ENCODE assay signal across 18 mouse cellular contexts in the genomic region with DNA sequence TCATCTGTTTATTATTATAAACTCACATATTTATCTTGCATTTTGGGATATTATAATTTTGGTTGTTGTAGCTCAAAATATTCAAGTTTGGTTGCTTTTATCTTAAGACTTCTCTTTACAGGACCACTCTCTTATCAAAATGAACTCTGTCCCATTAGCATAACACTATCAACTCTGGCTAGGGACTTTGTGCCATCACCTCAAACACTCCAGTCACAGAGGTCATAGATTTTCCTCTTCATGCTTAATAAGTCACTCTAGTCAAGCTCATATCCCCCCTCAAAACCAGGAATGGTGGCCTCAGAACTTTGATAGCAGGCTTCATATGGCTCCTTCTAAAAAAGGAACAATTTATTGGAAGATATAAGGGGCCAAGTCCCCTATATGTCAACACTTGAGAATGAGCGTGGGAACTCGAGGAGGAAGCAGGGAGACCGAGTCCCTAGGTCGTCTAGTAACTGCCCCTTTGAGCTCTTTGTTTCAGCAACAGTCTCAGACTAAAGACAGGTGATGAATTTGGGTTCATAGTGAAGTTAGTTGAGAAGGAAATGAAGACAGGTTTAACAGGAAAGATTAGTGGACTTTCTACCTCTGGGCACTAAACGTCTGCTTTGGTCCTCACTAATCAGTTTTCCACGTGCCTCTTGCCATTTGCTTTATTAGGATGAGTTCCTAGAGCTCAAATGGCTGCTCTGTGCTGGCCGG.
"Had no signal": no experiment of that assay in that cellular context is flagged by ENCODE, and none has a peak within 500 bp of the region (broad histone marks: within the 10 kb centered on the region; RNA-seq: fewer than 3 reads in every experiment).

No protein-coding gene starts in this region.

- H3K4me3 ChIP-seq: lung, embryonic 15.5 days; megakaryocyte, embryonic 14.5 days; midbrain, embryonic 13.5 days; midbrain, embryonic 15.5 days; neural tube, embryonic 12.5 days had no signal

- H3K9ac ChIP-seq: liver, postnatal 0 days; lung, embryonic 15.5 days; midbrain, embryonic 13.5 days; midbrain, embryonic 15.5 days; neural tube, embryonic 12.5 days had no signal

- H3K9me3 ChIP-seq: lung, embryonic 15.5 days; midbrain, embryonic 13.5 days; midbrain, embryonic 15.5 days; neural tube, embryonic 12.5 days had no signal

- H3K27ac ChIP-seq: lung, embryonic 15.5 days; macrophage; midbrain, embryonic 13.5 days; midbrain, embryonic 15.5 days; neural tube, embryonic 12.5 days had no signal

- H3K36me3 ChIP-seq: lung, embryonic 15.5 days; midbrain, embryonic 13.5 days; midbrain, embryonic 15.5 days; neural tube, embryonic 12.5 days had no signal

- H3K4me2 ChIP-seq: lung, embryonic 15.5 days; midbrain, embryonic 11.5 days; midbrain, embryonic 13.5 days; midbrain, embryonic 15.5 days; neural tube, embryonic 12.5 days had no signal

- ATAC-seq: liver, postnatal 0 days; lung, postnatal 0 days; midbrain, embryonic 13.5 days; midbrain, embryonic 15.5 days had no signal

- H3K27me3 ChIP-seq: lung, embryonic 15.5 days; megakaryocyte, embryonic 14.5 days; midbrain, embryonic 13.5 days; midbrain, embryonic 15.5 days; neural tube, embryonic 12.5 days had no signal

- DNase-seq: liver, postnatal 0 days; lung, adult 2 months; lung, postnatal 14 days; lung, postnatal 36 days; right cerebral cortex, postnatal 25 days; right cerebral cortex, postnatal 4 days; spleen, adult 18-20 months; thymus, adult 18-20 months; thymus, postnatal 14 days; thymus, postnatal 36 days had no signal

- H3K4me1 ChIP-seq: lung, embryonic 15.5 days; megakaryocyte, embryonic 14.5 days; midbrain, embryonic 13.5 days; midbrain, embryonic 15.5 days; neural tube, embryonic 12.5 days had no signal
